Mouse (Mus musculus): ENCODE data around the gene Gpld1. TPM values are rescaled to one million over a fixed set of nuclear protein-coding genes. Genes with fewer than 3 reads are reported as not detected.
"Not testable (repeated sequence)": the region's sequence is repeated elsewhere in the genome, so short reads cannot be mapped to it uniquely, and the experiment has no call there.

The Gpld1 gene
- polyA plus RNA-seq, 1 experiment from 2014 or later: 0.87 TPM

DNA sequence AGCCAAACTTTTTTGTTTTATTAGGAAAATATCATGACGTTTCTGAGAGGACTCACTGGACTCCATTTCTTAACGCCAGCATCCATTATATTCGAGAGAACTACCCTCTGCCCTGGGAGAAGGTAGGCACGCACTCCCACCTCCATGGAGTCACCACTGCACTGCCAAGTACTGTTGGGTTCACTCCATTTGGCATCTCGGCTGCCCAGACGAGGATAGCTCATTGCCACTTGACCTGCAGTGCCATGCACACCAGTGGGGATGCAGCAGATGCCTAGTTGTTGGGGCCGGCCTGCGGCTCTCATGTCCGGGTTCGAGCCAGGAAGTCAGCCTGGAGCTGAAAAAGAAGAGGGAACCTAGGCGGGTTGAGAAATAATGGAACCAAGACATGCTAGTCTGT, 12.1 kb downstream of the Gpld1 start:
- 53% methylated on average over 11 of the region's 11 CpGs for WGBS
- DNase-seq (ENCODE audit: low spot score): no peak

GRCm38 (mm10) chr13:24955500-24955899, 12.5 kb downstream of the Gpld1 start:
- no peak overlapping the region for H3K4me2 ChIP-seq (ENCODE audit: low read depth, low read length, severe bottlenecking)
- DNase-seq (ENCODE audit: low spot score) (no peak), ATAC-seq (replicated peaks; ENCODE audit: low FRiP score) (no peak)
- no peaks in the 10 kb centered on the region for H3K27me3 ChIP-seq (ENCODE audit: control insufficient read depth, insufficient read depth, low read length)
- WGBS: 24% methylated on average over 10 of the region's 10 CpGs
- H3K4me1 ChIP-seq (replicated peaks; ENCODE audit: control insufficient read depth, insufficient read depth, low read length): no peaks in the 10 kb centered on the region
- H3K36me3 ChIP-seq (ENCODE audit: control insufficient read depth, insufficient read depth, low read length): no peaks in the 10 kb centered on the region
- H3K4me3 ChIP-seq (ENCODE audit: low read depth, low read length): no peak overlapping the region
- H3K27ac ChIP-seq (ENCODE audit: low read depth, low read length): no peak overlapping the region
- H3K9me3 ChIP-seq (ENCODE audit: control insufficient read depth, low read length): no peaks in the 10 kb centered on the region
- no peak overlapping the region for H3K9ac ChIP-seq (ENCODE audit: low read length)

More for the DNA sequence above, 12.1 kb downstream of the Gpld1 start:
- Histone ChIP-seq H3K4me2 (ENCODE audit: low read depth, low read length, severe bottlenecking) (no peak overlapping the region), H3K27ac (ENCODE audit: low read depth, low read length) (no peak overlapping the region), H3K9ac (ENCODE audit: low read length) (no peak overlapping the region), H3K27me3 (ENCODE audit: control insufficient read depth, insufficient read depth, low read length) (no peaks in the 10 kb centered on the region), H3K4me1 (replicated peaks; ENCODE audit: control insufficient read depth, insufficient read depth, low read length) (no peaks in the 10 kb centered on the region), H3K4me3 (ENCODE audit: low read depth, low read length) (no peak overlapping the region), H3K9me3 (ENCODE audit: control insufficient read depth, low read length) (no peaks in the 10 kb centered on the region), H3K36me3 (ENCODE audit: control insufficient read depth, insufficient read depth, low read length) (no peaks in the 10 kb centered on the region)
- no peak for ATAC-seq (replicated peaks; ENCODE audit: low FRiP score)

GRCm38 (mm10) chr13:24958671-24959070, 15.7 kb downstream of the Gpld1 start:
- Histone ChIP-seq H3K4me3 (ENCODE audit: low read depth, low read length) (no peak overlapping the region), H3K27ac (ENCODE audit: low read depth, low read length) (no peak overlapping the region), H3K4me2 (ENCODE audit: low read depth, low read length, severe bottlenecking) (no peak overlapping the region), H3K4me1 (replicated peaks; ENCODE audit: control insufficient read depth, insufficient read depth, low read length) (no peaks in the 10 kb centered on the region), H3K9ac (ENCODE audit: low read length) (no peak overlapping the region), H3K9me3 (ENCODE audit: control insufficient read depth, low read length) (no peaks in the 10 kb centered on the region), H3K27me3 (ENCODE audit: control insufficient read depth, insufficient read depth, low read length) (no peaks in the 10 kb centered on the region), H3K36me3 (ENCODE audit: control insufficient read depth, insufficient read depth, low read length) (no peaks in the 10 kb centered on the region)
- no peak for ATAC-seq (replicated peaks; ENCODE audit: low FRiP score)
- DNase-seq (ENCODE audit: low spot score): no peak
- WGBS: 91% methylated on average over 11 of the region's 11 CpGs

- WGBS: 89% methylated on average over 3 of the region's 3 CpGs
- no peaks in the 10 kb centered on the region for H3K36me3 ChIP-seq (ENCODE audit: control insufficient read depth, insufficient read depth, low read length)
- H3K27ac ChIP-seq (ENCODE audit: low read depth, low read length): no peak overlapping the region
- no peak overlapping the region for H3K4me3 ChIP-seq (ENCODE audit: low read depth, low read length)
- H3K27me3 ChIP-seq (ENCODE audit: control insufficient read depth, insufficient read depth, low read length): no peaks in the 10 kb centered on the region
- no peak overlapping the region for H3K4me2 ChIP-seq (ENCODE audit: low read depth, low read length, severe bottlenecking)
- no peaks in the 10 kb centered on the region for H3K4me1 ChIP-seq (replicated peaks; ENCODE audit: control insufficient read depth, insufficient read depth, low read length)
- H3K9me3 ChIP-seq (ENCODE audit: control insufficient read depth, low read length): no peaks in the 10 kb centered on the region
- H3K9ac ChIP-seq (ENCODE audit: low read length): no peak overlapping the region
- DNase-seq (ENCODE audit: low spot score) (no peak), ATAC-seq (replicated peaks; ENCODE audit: low FRiP score) (no peak)
Observed at GRCm38 (mm10) chr13:24960084-24960483, 17.1 kb downstream of the Gpld1 start.

DNA sequence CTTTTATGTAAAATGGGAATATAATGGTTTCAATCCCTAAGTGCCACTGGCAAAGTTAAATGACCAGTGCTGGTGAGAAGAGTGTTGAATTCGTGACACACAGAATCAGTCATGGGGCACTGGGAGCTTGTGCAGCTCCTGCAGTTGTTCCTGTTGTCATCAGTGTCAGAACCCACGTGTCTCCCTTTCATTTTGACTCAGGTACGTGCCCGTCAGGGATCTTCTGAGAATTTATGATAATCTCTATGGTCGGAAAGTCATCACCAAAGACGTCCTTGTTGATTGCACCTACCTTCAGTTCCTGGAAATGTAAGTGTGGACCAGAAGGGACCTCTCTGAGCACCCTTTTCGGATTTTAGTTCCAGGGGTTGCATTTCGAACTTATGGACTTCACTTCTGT, 19.2 kb downstream of the Gpld1 start:
- Histone ChIP-seq H3K27me3 (ENCODE audit: control insufficient read depth, insufficient read depth, low read length) (no peaks in the 10 kb centered on the region; the same call in 1 of the 2 replicates), H3K4me1 (replicated peaks; ENCODE audit: control insufficient read depth, insufficient read depth, low read length) (no peaks in the 10 kb centered on the region), H3K9ac (ENCODE audit: low read length) (no peak overlapping the region), H3K9me3 (ENCODE audit: control insufficient read depth, low read length) (no peaks in the 10 kb centered on the region), H3K4me2 (ENCODE audit: low read depth, low read length, severe bottlenecking) (no peak overlapping the region), H3K4me3 (ENCODE audit: low read depth, low read length) (no peak overlapping the region), H3K36me3 (ENCODE audit: control insufficient read depth, insufficient read depth, low read length) (no peaks in the 10 kb centered on the region), H3K27ac (ENCODE audit: low read depth, low read length) (no peak overlapping the region)
- no peak for DNase-seq (ENCODE audit: low spot score)
- 85% methylated on average over 8 of the region's 8 CpGs for WGBS
- ATAC-seq (replicated peaks; ENCODE audit: low FRiP score): no peak

GRCm38 (mm10) chr13:24965130-24965845, 22.3 kb downstream of the Gpld1 start:
- no peaks in the 10 kb centered on the region; the same call in 1 of the 2 replicates for H3K27me3 ChIP-seq (ENCODE audit: control insufficient read depth, insufficient read depth, low read length)
- no peaks in the 10 kb centered on the region for H3K9me3 ChIP-seq (ENCODE audit: control insufficient read depth, low read length)
- no peak for ATAC-seq (replicated peaks; ENCODE audit: low FRiP score)
- no peak overlapping the region for H3K27ac ChIP-seq (ENCODE audit: low read depth, low read length)
- DNase-seq (ENCODE audit: low spot score): no peak
- 21% methylated on average over 15 of the region's 15 CpGs for WGBS
- H3K4me3 ChIP-seq (ENCODE audit: low read depth, low read length): peak overlapping the region; percentile 12; the same call in 1 of the 2 replicates
- H3K4me2 ChIP-seq (ENCODE audit: low read depth, low read length, severe bottlenecking): peak overlapping the region; percentile 34
- H3K4me1 ChIP-seq (replicated peaks; ENCODE audit: control insufficient read depth, insufficient read depth, low read length): no peaks in the 10 kb centered on the region
- H3K9ac ChIP-seq (ENCODE audit: low read length): no peak overlapping the region
- no peaks in the 10 kb centered on the region for H3K36me3 ChIP-seq (ENCODE audit: control insufficient read depth, insufficient read depth, low read length)

- Histone ChIP-seq H3K36me3 (ENCODE audit: control insufficient read depth, insufficient read depth, low read length) (no peaks in the 10 kb centered on the region), H3K9me3 (ENCODE audit: control insufficient read depth, low read length) (no peaks in the 10 kb centered on the region), H3K4me2 (ENCODE audit: low read depth, low read length, severe bottlenecking) (peak overlapping the region; percentile 34), H3K4me3 (ENCODE audit: low read depth, low read length) (peak overlapping the region; percentile 12; the same call in 1 of the 2 replicates), H3K27me3 (ENCODE audit: control insufficient read depth, insufficient read depth, low read length) (no peaks in the 10 kb centered on the region; the same call in 1 of the 2 replicates), H3K27ac (ENCODE audit: low read depth, low read length) (no peak overlapping the region), H3K4me1 (replicated peaks; ENCODE audit: control insufficient read depth, insufficient read depth, low read length) (no peaks in the 10 kb centered on the region), H3K9ac (ENCODE audit: low read length) (no peak overlapping the region)
- 48% methylated on average over 5 of the region's 5 CpGs for whole genome bisulfite sequencing
- DNase-seq (ENCODE audit: low spot score) (no peak), ATAC-seq (replicated peaks; ENCODE audit: low FRiP score) (no peak)
Observed at GRCm38 (mm10) chr13:24965846-24966201, 22.9 kb downstream of the Gpld1 start.

- WGBS: 85% methylated on average over 3 of the region's 3 CpGs
Observed at GRCm38 (mm10) chr13:24971776-24972175, 28.8 kb downstream of the Gpld1 start.

GRCm38 (mm10) chr13:24976384-24976783, 33.4 kb downstream of the Gpld1 start:
- no peak overlapping the region for H3K27ac ChIP-seq (ENCODE audit: low read depth, low read length)
- no peak overlapping the region for H3K4me2 ChIP-seq (ENCODE audit: low read depth, low read length, severe bottlenecking)
- WGBS: 84% methylated on average over 4 of the region's 4 CpGs
- no peak overlapping the region for H3K4me3 ChIP-seq (ENCODE audit: low read depth, low read length)
- H3K9ac ChIP-seq (ENCODE audit: low read length): no peak overlapping the region
- DNase-seq (ENCODE audit: low spot score) (no peak), ATAC-seq (replicated peaks; ENCODE audit: low FRiP score) (no peak)
- no peaks in the 10 kb centered on the region for H3K36me3 ChIP-seq (ENCODE audit: control insufficient read depth, insufficient read depth, low read length)
- H3K4me1 ChIP-seq (replicated peaks; ENCODE audit: control insufficient read depth, insufficient read depth, low read length): no peaks in the 10 kb centered on the region
- no peaks in the 10 kb centered on the region for H3K27me3 ChIP-seq (ENCODE audit: control insufficient read depth, insufficient read depth, low read length)
- H3K9me3 ChIP-seq (ENCODE audit: control insufficient read depth, low read length): no peaks in the 10 kb centered on the region

More at GRCm38 (mm10) chr13:24971776-24972175, 28.8 kb downstream of the Gpld1 start:
- not testable (repeated sequence) for H3K4me1 ChIP-seq (replicated peaks; ENCODE audit: control insufficient read depth, insufficient read depth, low read length); DNase-seq (ENCODE audit: low spot score); H3K9ac ChIP-seq (ENCODE audit: low read length); H3K36me3 ChIP-seq (ENCODE audit: control insufficient read depth, insufficient read depth, low read length); H3K9me3 ChIP-seq (ENCODE audit: control insufficient read depth, low read length); H3K27me3 ChIP-seq (ENCODE audit: control insufficient read depth, insufficient read depth, low read length); H3K27ac ChIP-seq (ENCODE audit: low read depth, low read length); H3K4me2 ChIP-seq (ENCODE audit: low read depth, low read length, severe bottlenecking); ATAC-seq (replicated peaks; ENCODE audit: low FRiP score); H3K4me3 ChIP-seq (ENCODE audit: low read depth, low read length)

Measured in forebrain, embryonic 11.5 days (tissue).